Comparison of ENCODE assay signal across 7 mouse cellular contexts in the genomic region with DNA sequence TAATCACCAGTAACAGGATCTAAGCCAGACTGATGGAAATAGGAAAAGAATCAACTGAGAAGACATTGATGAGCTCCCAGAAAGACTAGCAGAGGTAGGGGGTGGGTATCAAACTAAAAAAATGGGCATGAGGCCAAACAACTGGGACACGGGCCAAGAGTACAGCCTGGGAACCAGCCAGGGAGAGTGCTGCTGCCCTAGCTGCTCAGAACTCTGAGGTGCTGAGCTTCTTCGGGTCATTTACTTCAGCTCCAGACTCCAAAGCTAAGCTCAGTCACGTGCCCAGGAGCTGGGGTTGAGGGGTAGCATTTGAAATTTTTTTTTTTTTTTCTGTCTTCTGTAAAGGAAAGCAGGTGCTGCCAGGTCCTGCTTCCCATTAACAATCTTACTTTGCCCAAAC. TPM values are rescaled to one million over a fixed set of nuclear protein-coding genes. Genes with fewer than 3 reads are reported as not detected.
DNase-seq lines count a peak whose midpoint lies in the region; ATAC-seq and TF ChIP-seq lines count a peak whose summit lies in the region.

No protein-coding gene starts in this region.

- peak; percentile 12 to 22 for DNase-seq in left cerebral cortex, adult 18-20 months (ENCODE audit: low spot score in 2 of 2)
- no peak for DNase-seq in left cerebral cortex, adult 11 months (ENCODE audit: low spot score)
- peak; percentile 80 for DNase-seq in Patski (ENCODE audit: low read depth, low spot score)
- DNase-seq in adrenal gland, postnatal 36 days: peak; percentile 69 to 81
- DNase-seq in layer of hippocampus, postnatal 14 days (ENCODE audit: low spot score in 2 of 2): peak; percentile 24 to 38
- DNase-seq in gastrocnemius, postnatal 25 days: no peak

- no peaks in the 10 kb centered on the region for H3K36me3 ChIP-seq in midbrain, embryonic 16.5 days (ENCODE audit: control insufficient read depth, insufficient read depth, low read length)

- CTCF ChIA-PET in Patski (lab: Charles Lee): interaction anchor here (0.9 to 1.8 kb wide), 3 partner anchors 8 to 22 kb away, joined by 5 to 7 read pairs (median 5); no protein-coding TSS in a partner anchor

- no peaks in the 10 kb centered on the region for H3K4me1 ChIP-seq in midbrain, embryonic 16.5 days (ENCODE audit: control insufficient read depth, insufficient read depth, low read length)

- 47% methylated on average over 3 of the region's 3 CpGs for WGBS in midbrain, embryonic 16.5 days

- H3K4me2 ChIP-seq in midbrain, embryonic 16.5 days (ENCODE audit: low read length): no peak overlapping the region

- H3K27me3 ChIP-seq in Patski: no peaks in the 10 kb centered on the region
- H3K27me3 ChIP-seq in midbrain, embryonic 16.5 days (ENCODE audit: control insufficient read depth, insufficient read depth, low read depth, low read length): no peaks in the 10 kb centered on the region

- peaks cover 17% of the 10 kb centered on the region for H3K9me3 ChIP-seq in midbrain, embryonic 16.5 days (replicated peaks; ENCODE audit: control insufficient read depth, low read length, poor library complexity, severe bottlenecking)

- H3K4me3 ChIP-seq in midbrain, embryonic 16.5 days (ENCODE audit: low read depth, low read length): no peak overlapping the region

- in situ Hi-C loops in Patski (cut with MboI; ENCODE audit: low pct_unique_long_range_greater_than_20kb): no loop called here

- POLR2A ChIA-PET in Patski (lab: Charles Lee): interaction anchor here (0.7 to 0.9 kb wide), 2 partner anchors 25 to 34 kb away, joined by 3 read pairs; no protein-coding TSS in a partner anchor

- TF ChIP-seq CTCF in Patski (IDR thresholded peaks at IDR 0.05): no peak

- H3K27ac ChIP-seq in midbrain, embryonic 16.5 days (ENCODE audit: low read length): no peak overlapping the region

- peak; percentile 62 for ATAC-seq in Patski
- no peak for ATAC-seq in midbrain, embryonic 16.5 days

- no peak overlapping the region for H3K9ac ChIP-seq in midbrain, embryonic 16.5 days (ENCODE audit: low read depth, low read length)

RNA-seq across cellular contexts. Expression of a gene that starts 10.1 kb away (rescaled TPM):
- 100 to 1,000 TPM; 133 to 144 TPM for total RNA-seq in left cerebral cortex, adult 18-20 months (2021)
- 107 TPM for polyA plus RNA-seq in Patski (2021)
- 10 to 100 TPM; 88.7 to 92.7 TPM for total RNA-seq in adrenal gland, postnatal 36 days (2021)
- total RNA-seq in layer of hippocampus, postnatal 14 days (2021): 10 to 100 TPM; 83.6 to 85.5 TPM
- 66.4 and 75.4 TPM in 2 replicates for polyA plus RNA-seq in midbrain, embryonic 16.5 days (2015; fragmentation: Nextera tagmentation; extraction: Ambion mirVana)
- 10 to 100 TPM; 31.6 to 34.7 TPM for total RNA-seq in gastrocnemius, postnatal 25 days (2021)

RNA-seq across cellular contexts. Expression of a gene that starts 52.5 kb away (rescaled TPM):
- 10 to 100 TPM; 12.6 to 14.7 TPM for total RNA-seq in left cerebral cortex, adult 18-20 months (2021)
- 26.0 TPM for polyA plus RNA-seq in Patski (2021)
- 100 to 1,000 TPM; 317 to 479 TPM for total RNA-seq in adrenal gland, postnatal 36 days (2021)
- 1 to 10 TPM; 5.4 to 6.8 TPM for total RNA-seq in layer of hippocampus, postnatal 14 days (2021)
- polyA plus RNA-seq in midbrain, embryonic 16.5 days (2015; fragmentation: Nextera tagmentation; extraction: Ambion mirVana): 0.36 and 1.4 TPM in 2 replicates
- 1 to 10 TPM; 6.4 to 8.5 TPM for total RNA-seq in gastrocnemius, postnatal 25 days (2021)

Comparison
In these comparisons a context has a peak if more than half of its experiments do, and no peak if none do; other contexts are left out.
1. DNase-seq: peak in left cerebral cortex, adult 18-20 months (2 of 2), Patski (single experiment), adrenal gland, postnatal 36 days (2 of 2) and layer of hippocampus, postnatal 14 days (2 of 2); none in left cerebral cortex, adult 11 months (single experiment) and gastrocnemius, postnatal 25 days (single experiment).
2. RNA of a gene that starts 52.5 kb away (total RNA-seq): 317 to 479 TPM in adrenal gland, postnatal 36 days; 12.6 to 14.7 TPM in left cerebral cortex, adult 18-20 months, 6.4 to 8.5 TPM in gastrocnemius, postnatal 25 days and 5.4 to 6.8 TPM in layer of hippocampus, postnatal 14 days; every median in the first group is over 10 times any median in the second.